Mouse (Mus musculus) splenic B cell, adult 2 months (primary cell): ENCODE results near the gene Abhd12b.

Experiments
- DNase-seq: peaks from one replicate; pipeline ENCODE4 v3.0.0-alpha.2; 2011; ENCODE audit warnings: low read depth, low spot score
- H3K27me3 ChIP-seq: 2 replicates; pipeline ENCODE4 v1.6.1; 2012; ENCODE audit warnings: mild to moderate bottlenecking, low read length, moderate library complexity, mixed read lengths; ENCODE audit not compliant: control insufficient read depth, poor library complexity, insufficient read depth, severe bottlenecking
- H3K36me3 ChIP-seq: 2 replicates; pipeline ENCODE4 v1.6.1; 2012; ENCODE audit warnings: mild to moderate bottlenecking, low read length, moderate library complexity, mixed read lengths; ENCODE audit not compliant: control insufficient read depth, poor library complexity, insufficient read depth, severe bottlenecking

Gene Abhd12b

DNA sequence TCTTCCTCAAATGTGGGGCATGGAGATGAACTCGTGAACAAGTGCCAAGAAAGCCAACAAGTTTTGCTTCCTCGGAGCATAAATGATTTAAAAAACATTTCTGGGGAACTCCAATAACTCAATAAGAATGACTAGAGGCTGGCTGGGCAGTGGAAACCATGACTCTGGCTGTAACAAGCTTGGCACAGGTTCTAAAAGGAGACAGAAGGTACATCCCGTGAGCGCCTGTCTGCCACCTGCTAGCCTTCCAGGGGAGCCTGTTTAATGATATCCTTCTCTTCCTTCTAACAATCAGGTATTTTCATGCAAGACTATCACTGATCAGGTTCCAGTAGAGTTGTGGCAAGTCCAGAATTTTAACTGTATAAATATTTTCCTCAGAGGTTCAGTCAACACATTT, 58.6 kb downstream of the Abhd12b start:
- DNase-seq, result no peak
- Histone ChIP-seq H3K36me3 (no peaks in the 10 kb centered on the region), H3K27me3 (no peaks in the 10 kb centered on the region)

DNA sequence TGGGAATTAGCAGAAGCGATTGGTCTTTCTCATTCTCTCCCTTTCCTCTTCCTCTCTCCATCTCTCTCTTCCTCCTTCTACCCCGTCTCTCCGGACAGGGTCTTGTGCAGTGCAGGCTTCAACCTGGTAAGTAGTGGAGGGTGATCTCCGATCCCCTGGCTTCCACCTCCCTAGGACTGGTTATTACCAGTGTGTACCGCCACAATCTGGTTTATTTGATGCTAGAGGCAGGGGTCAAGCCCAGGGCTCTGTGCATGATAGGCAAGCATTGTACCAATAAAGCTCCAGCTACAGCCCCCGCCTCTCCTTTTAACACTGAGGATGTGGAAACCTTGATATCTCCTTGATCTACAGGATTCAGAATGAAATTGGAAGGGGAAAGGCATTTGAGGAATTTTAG, 59.7 kb downstream of the Abhd12b start:
- no peaks in the 10 kb centered on the region for H3K36me3 ChIP-seq
- DNase-seq, result no peak

GRCm38 (mm10) chr12:70214281-70214680, 60.3 kb downstream of the Abhd12b start:
- DNase-seq, result no peak
- Histone ChIP-seq H3K27me3 (no peaks in the 10 kb centered on the region), H3K36me3 (no peaks in the 10 kb centered on the region)

More for the DNA sequence above, 59.7 kb downstream of the Abhd12b start:
- no peaks in the 10 kb centered on the region for H3K27me3 ChIP-seq

GRCm38 (mm10) chr12:70216229-70216800, 62.4 kb downstream of the Abhd12b start:
- DNase-seq, result no peak
- no peaks in the 10 kb centered on the region for H3K27me3 ChIP-seq
- no peaks in the 10 kb centered on the region for H3K36me3 ChIP-seq

DNA sequence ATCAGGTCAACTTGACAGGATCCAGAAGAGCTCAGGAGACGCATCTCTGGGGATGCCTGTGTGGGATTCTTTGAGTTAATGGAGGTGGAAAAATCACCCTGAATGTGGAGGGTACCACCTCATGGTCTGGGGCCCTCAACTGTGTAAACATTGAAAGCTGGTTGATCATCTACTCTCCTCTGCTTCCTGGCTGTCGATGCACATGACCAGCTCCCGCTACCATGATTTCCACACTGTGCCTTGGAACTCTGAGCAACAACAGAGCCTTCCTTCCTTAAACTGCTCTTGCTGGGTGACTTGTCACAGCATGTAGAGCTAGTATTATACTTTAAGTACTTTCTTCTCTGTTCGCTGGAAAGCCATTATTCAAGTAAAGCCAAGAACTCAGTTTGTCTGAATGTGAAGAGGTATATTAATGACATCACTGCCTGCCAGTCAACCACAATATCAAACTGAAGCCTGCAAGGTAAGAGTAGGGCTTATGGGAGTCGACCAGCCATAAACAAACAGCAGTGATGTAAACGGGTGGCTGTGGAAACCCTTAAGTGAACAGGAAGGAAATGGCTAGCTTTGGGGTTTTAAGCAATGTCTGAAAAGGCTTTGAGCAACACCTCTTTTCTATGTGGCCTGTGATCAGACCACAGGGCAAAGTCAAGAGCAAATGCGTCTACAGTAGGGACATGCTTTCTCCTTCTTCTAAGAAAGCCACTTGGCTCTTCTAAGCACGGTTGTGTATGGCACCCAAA, 65.0 kb downstream of the Abhd12b start:
- peak; percentile 22 for DNase-seq
- no peaks in the 10 kb centered on the region for H3K36me3 ChIP-seq
- no peaks in the 10 kb centered on the region for H3K27me3 ChIP-seq

- H3K27me3 ChIP-seq, result no peaks in the 10 kb centered on the region
- no peaks in the 10 kb centered on the region for H3K36me3 ChIP-seq
- no peak for DNase-seq
These were observed 67.5 kb downstream of the Abhd12b start for GRCm38 (mm10) chr12:70221425-70221824.

DNA sequence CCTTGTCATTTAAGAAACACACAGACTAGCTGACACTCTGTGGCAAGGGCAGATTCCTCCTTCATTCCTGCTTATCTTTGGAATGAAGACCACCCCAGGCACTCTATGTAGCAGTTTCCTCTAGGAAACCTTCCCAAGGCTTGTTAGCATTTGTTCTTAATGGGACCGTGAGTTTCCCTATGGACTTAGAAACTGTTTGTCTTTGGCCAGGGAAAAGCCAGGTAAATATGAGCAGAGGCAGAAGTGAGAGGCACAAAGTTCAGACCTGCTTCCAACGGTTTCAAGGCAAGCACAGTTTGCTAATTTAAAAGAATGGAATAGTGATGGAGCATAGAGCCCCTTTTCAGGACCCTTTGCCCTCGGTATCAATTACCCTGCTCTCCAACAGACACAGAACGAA, 69.4 kb downstream of the Abhd12b start:
- Histone ChIP-seq H3K27me3 (no peaks in the 10 kb centered on the region), H3K36me3 (no peaks in the 10 kb centered on the region)
- DNase-seq, result no peak

DNA sequence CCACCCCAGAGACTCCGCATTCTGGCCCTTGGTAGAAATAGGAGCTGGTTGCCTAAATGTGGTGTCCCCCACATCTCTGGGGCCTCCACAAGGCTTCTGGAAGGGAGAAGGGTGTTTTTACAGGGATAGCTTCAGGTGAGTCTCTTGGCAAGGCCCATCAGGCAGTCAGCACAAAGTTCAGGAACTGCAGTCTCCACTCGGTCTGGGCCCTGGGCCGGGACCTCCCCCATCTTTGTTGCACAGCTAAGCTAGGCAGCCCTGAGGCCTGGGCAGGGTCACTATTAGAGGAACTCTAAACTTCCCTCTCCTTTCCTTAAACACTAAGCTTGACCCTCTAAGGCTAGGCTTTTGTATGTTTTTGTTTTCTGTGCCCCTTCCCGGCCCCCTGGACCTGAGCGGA, 72.7 kb downstream of the Abhd12b start:
- no peaks in the 10 kb centered on the region for H3K36me3 ChIP-seq
- no peak for DNase-seq

GRCm38 (mm10) chr12:70227121-70227932, 73.4 kb downstream of the Abhd12b start:
- Histone ChIP-seq H3K36me3 (no peaks in the 10 kb centered on the region), H3K27me3 (no peaks in the 10 kb centered on the region)
- peak; percentile 45 for DNase-seq

More for the DNA sequence above, 72.7 kb downstream of the Abhd12b start:
- no peaks in the 10 kb centered on the region for H3K27me3 ChIP-seq

GRCm38 (mm10) chr12:70228155-70228554, 74.2 kb downstream of the Abhd12b start:
- no peak for DNase-seq
- Histone ChIP-seq H3K27me3 (no peaks in the 10 kb centered on the region), H3K36me3 (no peaks in the 10 kb centered on the region)

DNA sequence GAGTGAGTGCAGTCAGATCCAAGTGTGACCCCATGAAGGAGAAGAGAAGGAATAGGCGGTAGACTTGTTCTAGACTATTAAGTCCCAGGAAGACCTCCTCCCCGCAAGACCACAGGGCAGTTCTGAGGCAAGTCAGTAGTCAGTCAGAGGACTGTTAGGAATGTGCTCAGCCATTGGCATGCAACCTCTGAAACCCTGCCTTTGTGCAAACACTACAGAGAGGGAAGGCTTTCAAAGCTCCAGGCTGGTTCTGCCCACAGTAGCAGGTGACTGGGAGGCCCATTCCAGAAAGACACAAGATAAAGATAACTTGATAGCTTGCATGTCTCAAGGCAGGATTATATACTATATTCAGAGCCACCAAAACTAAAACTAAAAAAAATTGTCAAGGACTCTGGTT, 77.4 kb downstream of the Abhd12b start, which contains the start of gene Pygl:
Pygl (minus strand) TSS at position 195 of the 400 bp plus-strand sequence.
- no peak for DNase-seq
- Histone ChIP-seq H3K36me3 (no peaks in the 10 kb centered on the region), H3K27me3 (no peaks in the 10 kb centered on the region)

GRCm38 (mm10) chr12:70232020-70232544, 78.1 kb downstream of the Abhd12b start:
- H3K27me3 ChIP-seq, result no peaks in the 10 kb centered on the region
- no peak for DNase-seq
- no peaks in the 10 kb centered on the region for H3K36me3 ChIP-seq
